Mouse (Mus musculus): ENCODE results near the gene Ccin.

DNA sequence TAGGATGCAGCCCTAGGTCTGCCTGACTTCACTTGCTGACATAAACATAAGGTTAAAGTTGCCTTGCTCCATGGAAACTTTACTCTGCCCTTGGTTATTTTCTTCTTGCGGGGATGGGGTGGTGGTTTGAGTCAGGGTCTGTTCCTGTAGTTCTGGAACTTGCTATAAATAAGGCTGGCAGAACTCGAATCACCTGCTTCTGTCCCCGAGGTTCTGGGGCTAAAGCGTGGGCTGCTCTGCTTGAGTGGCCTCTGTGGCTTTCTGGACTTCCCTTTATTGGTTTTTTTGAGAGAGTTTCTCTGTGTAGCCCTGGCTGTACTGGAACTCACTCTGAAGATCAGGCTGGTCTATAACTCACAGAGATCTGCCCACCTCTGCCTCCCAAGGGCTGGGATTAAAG, 32.8 kb downstream of the Ccin start:
- TF ChIP-seq CTCF (IDR thresholded peaks at IDR 0.05) (no peak), EP300 (IDR thresholded peaks at IDR 0.05) (no peak)
